Mouse (Mus musculus): ENCODE results near the gene Caln1.
A peak's percentile ranks its signal among the peaks of the same experiment; 100 is the strongest.

Caln1 gene

DNA sequence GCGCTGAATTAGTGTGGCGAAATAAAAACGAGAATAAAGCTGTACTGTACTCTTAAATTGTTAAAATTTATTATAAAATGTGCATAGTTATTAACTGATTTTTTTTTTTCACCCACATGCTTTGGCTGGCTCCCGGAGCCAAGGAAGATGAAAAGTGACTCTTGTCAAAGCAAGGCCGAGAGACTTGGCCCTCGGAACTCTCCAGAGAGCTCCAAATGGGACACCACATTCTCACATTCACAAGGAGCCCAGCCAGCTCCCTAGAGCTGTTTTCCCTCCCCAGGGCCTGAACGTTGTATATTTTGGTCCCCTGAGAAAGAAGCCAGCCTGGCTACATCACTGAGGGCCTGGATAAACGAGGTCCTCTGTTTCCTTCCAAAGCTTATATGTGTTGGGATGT lies 25.1 kb downstream of the Caln1 start:
- DNase-seq (ENCODE audit: low spot score) = no peak

- DNase-seq (ENCODE audit: low spot score) = no peak
Observed at GRCm38 (mm10) chr5:130395142-130395541, 25.9 kb downstream of the Caln1 start.

- no peak for DNase-seq (ENCODE audit: low spot score)
Observed at GRCm38 (mm10) chr5:130400136-130400917, 31.1 kb downstream of the Caln1 start.

GRCm38 (mm10) chr5:130405201-130405600 lies 35.9 kb downstream of the Caln1 start:
- DNase-seq (ENCODE audit: low spot score) = peak; percentile 75

DNA sequence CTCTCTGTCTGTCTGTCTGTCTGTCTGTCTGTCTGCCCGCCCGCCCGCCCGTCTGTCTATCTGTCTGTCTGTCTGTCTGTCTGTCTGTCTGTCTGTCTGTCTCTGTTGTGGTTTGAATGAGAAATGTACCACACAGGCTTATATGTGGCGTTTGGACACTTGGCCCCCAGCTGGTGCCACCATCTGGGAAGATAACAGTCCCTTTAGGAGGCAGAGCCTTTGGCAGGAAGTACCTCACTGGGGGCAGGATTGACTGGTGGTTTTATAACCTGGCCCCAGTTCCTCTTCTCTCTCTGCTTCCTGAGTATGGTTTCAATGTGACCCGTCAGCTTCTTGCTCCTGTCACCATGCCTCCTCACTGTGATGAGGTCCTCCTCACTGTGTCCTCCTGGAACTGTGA lies 40.5 kb downstream of the Caln1 start:
- DNase-seq (ENCODE audit: low spot score) = no peak

GRCm38 (mm10) chr5:130411516-130411915 lies 42.3 kb downstream of the Caln1 start:
- no peak for DNase-seq (ENCODE audit: low spot score)

DNA sequence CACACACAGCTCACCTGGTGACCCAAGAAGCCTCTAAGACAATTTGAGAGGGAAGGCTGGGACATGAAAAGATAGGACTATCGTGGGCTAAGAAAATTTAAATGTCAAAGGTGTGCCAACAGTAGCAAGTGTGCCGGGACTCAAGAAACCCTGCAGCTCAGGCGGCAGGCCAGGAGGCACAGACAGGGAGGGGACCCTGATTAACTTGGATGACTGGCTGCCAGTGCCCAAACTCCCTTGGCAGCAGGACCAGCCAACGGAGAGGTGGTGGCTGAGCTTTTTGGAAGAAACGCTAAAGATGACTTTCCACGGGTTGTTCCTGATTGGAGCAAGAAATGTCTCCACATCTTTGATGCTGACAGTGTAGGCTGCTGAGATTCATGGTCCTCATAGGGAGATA lies 78.2 kb downstream of the Caln1 start:
- no peak for DNase-seq (ENCODE audit: low spot score)

DNA sequence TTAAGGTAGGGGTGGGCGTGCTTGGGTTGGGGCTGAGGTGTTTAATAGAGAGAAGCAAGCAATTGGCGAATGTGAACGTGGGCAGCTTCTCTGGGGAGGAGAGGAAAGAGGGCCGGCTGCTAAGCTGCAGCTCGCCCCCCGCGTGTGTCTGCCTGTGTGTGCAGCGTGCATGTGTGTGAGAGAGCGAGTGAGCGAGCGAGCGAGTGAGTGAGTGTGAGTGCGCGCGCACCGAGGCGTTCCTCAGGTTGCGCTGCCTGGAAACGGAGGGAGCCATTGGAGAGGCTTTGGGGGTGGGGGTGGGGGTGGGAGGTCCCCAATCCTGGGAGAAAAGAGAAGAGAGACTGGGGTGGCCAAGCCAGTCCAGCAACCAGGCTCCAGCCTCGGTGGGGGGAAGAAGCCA lies 79.2 kb downstream of the Caln1 start:
- DNase-seq (ENCODE audit: low spot score) = peak; percentile 59

DNA sequence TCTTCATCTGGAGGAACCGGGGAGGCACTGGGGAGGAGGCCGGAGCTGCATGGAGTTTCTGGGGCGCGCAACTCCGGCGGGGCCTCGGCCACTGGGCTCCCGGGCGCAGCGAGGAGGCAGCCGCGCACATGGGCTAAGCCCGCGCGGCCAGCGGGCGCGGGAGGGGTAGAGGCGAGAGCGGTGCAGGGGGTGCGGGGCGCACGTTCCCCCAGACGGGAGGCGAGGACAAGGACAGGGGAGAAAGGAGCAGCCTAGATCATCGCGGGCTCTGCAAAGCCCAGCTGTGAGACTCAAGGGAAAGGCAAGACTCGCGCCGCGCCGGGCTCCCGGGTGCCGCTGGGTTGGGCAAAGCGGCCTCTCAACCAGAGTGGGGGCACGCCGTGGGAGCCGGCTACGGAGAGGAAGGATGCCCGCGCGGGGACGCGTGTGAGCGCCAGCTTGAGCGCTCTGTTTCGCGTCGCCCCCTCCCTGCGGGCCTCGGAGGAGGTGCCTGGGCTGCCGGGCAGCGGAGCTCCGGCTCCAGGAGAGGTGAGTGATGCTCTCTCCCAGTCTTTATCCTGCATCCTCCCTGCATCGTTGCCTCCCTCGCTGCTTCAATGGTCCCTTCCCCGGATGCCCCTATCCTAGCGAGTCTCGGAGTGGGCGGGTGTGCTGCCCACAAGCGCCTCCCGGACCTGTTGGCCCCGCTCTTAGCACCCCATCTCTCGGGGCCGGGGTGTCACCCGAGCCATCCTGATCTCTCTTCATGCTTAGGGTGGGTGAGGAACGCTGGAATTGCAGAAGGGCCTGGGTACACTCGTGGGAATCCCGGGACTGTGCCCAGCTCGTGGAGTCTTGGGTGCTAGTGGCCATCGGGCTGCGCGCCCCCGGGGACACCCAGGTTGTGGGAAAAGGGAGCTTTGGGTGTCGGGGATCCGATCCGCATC lies 79.9 kb downstream of the Caln1 start:
- peak; percentile 51 for DNase-seq (ENCODE audit: low spot score)

GRCm38 (mm10) chr5:130450031-130450541 lies 80.8 kb downstream of the Caln1 start:
- peak; percentile 21 for DNase-seq (ENCODE audit: low spot score)

DNA sequence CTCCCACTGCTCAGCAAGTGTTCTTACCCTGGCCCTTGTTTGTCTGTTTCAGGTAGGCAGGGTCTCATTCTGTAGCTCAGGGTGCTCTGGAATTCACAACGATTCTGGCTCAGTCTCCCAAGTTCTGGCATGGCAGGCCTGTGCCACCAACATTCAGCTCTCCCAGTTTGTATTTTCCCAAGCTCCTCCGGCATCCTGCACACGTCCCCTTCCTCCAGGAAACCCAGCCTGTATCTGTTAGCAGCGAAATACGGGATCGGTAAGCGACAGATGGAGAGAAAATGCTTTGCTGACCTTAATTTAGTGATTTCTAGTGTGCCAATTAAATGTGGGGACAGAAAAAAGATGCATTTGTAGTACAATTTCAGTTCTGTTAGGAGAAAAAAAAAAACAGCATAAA lies 88.8 kb downstream of the Caln1 start:
- DNase-seq (ENCODE audit: low spot score) = no peak

DNA sequence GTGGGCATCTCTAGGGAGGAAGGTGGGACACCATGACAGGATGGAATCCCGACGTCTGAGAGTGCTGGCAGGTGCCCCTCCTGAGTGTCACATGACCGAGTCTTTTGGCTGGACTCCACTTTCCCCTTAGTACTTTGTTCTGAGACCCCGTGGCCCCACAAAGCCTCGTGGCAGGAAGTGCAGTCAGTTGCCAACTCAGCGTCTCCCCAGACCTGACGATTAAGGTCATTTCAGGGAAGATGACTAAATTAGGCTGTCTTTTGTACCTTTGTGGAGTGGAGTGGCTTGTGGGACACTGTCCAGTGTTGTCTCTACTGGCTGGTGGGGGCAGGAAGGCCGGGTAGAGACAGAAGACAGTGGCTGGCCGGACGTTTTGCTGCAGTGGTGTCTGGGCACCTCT lies 103.0 kb downstream of the Caln1 start:
- no peak for DNase-seq (ENCODE audit: low spot score)

- no peak for DNase-seq (ENCODE audit: low spot score)
Observed at GRCm38 (mm10) chr5:130474876-130475275, 105.6 kb downstream of the Caln1 start.

- peak; percentile 5 for DNase-seq (ENCODE audit: low spot score)
Observed at GRCm38 (mm10) chr5:130476741-130477140, 107.5 kb downstream of the Caln1 start.

GRCm38 (mm10) chr5:130480290-130480689 lies 111.0 kb downstream of the Caln1 start:
- no peak for DNase-seq (ENCODE audit: low spot score)

DNA sequence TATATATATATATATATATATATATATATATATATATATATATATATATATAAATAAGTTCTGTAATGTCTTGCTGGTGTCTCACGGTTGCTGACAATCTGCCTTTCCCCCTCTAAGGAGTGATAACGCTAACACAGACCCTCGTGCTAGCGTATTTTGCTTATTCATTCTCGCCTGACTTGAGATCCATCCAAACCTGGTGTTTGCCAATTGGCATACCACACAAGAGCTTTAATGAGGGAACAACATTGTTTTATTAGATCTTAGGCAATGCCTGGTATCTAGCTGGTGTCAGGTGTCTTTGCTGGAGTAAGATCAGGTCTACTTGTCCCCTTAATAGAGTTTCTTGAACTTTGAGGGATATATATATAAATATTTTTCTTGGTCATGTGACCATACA lies 122.2 kb downstream of the Caln1 start:
- DNase-seq (ENCODE audit: low spot score) = no peak

- no peak for DNase-seq (ENCODE audit: low spot score)
Observed at GRCm38 (mm10) chr5:130492305-130492704, 123.0 kb downstream of the Caln1 start.

DNA sequence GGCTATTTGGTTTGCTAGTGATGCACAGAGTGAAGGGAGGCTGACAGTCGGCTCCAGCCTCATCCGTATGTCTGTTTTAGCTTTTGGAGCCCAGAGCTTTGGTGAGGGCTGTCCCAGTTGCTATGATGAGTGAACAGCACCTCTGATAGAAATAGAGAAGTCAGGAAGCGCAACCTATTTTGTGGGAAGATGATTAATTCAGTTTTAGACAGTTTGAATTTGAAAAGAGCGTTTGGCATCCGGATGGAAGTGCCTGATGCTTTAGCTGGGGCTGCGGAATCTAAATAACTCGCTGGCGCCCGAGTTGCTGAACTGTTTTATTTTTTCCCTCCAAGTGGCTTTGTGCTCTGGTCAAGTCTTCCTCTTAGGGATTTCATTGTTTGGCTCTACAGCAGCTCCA lies 133.3 kb downstream of the Caln1 start:
- no peak for DNase-seq (ENCODE audit: low spot score)

DNA sequence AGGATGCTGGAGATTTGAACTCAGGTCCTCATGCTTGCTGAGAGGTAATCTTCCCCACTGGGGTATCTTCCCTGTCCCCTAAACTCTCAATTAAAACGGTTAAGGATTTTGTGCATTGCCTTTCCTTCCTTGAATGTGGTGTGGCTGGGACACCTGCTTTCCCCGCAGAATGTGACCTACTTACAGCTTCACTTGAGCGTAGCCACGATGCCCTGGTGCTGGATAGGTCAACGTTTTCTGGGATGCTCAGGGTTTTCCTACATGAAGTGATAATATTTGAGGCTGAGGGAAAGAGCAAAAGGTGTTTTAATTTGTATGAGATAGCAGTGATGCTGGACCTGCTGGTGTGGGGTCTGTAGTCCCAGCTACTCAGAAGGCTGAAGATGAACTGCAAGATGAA lies 135.6 kb downstream of the Caln1 start:
- DNase-seq (ENCODE audit: low spot score) = no peak

GRCm38 (mm10) chr5:130510516-130510915 lies 141.3 kb downstream of the Caln1 start:
- no peak for DNase-seq (ENCODE audit: low spot score)

DNA sequence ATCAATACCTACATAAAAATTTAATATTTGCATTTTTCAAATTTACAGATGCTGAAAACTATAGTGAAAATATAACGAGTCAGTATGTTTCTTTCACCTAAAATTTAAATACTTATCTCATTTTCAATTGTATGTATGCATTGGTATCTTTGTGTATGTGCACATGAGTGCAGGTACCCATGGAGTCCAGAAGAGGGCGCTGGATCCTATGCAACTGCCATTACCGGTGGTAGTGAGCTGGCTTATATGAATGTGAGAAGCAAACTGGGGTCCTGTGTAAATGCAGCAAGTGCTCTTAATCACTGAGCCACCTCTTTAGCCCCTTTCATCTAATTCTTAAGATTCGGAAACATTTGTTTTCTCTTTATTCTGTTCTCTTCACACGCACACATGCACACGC lies 146.1 kb downstream of the Caln1 start:
- DNase-seq (ENCODE audit: low spot score) = no peak

DNA sequence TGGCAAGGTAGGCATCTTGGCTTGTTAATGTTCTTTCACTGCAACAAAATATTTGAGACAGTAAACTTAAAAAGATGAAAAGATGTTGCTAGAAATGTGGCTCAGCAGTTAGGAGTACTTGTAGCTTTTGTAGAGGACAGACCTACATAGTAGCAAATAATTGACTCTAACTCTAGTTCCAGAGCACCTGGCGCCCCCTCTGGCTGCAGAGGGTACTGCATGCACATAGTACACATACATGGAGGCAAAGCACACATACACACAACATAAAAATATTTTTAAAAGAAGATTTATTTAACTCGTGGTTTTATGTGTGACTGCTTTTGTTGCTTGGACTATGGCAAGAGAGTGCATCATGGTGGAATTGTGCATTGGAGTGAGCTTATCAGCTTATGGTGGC lies 151.3 kb downstream of the Caln1 start:
- DNase-seq (ENCODE audit: low spot score) = no peak

- no peak for DNase-seq (ENCODE audit: low spot score)
Observed at GRCm38 (mm10) chr5:130527416-130527815, 158.2 kb downstream of the Caln1 start.
